Mouse (Mus musculus) cortical plate, adult 2 months (tissue): Measurements from ENCODE around the gene Bola1. TPM values are rescaled to one million over a fixed set of nuclear protein-coding genes. Genes with fewer than 3 reads are reported as not detected.
A peak's percentile ranks its signal among the peaks of the same experiment; 100 is the strongest.
"Not testable (repeated sequence)": the region's sequence is repeated elsewhere in the genome, so short reads cannot be mapped to it uniquely, and the experiment has no call there.

Source experiments
- H3K27ac ChIP-seq: fragments of 200-500 bp; 2 replicates; pipeline ENCODE4 v1.5.1; 2012; ENCODE audit warnings: low read length, control low read depth, inconsistent platforms; ENCODE audit not compliant: insufficient read depth
- H3K4me1 ChIP-seq: fragments of 200-500 bp; 2 replicates; pipeline ENCODE4 v1.6.1; 2011; ENCODE audit warnings: low read length; ENCODE audit not compliant: control insufficient read depth, insufficient read depth
- H3K4me3 ChIP-seq: fragments of 200-500 bp; 2 replicates; pipeline ENCODE4 v1.5.1; 2011; ENCODE audit warnings: mild to moderate bottlenecking, low read length, control low read depth; ENCODE audit not compliant: insufficient read depth
- CTCF ChIP-seq: fragments of 200-500 bp; IDR thresholded peaks from 2 replicates; pipeline ENCODE4 v1.5.1; 2011; ENCODE audit warnings: mild to moderate bottlenecking, control low read depth, low read length; ENCODE audit not compliant: insufficient read depth; ENCODE audit errors: extremely low read depth
- POLR2A ChIP-seq: fragments of 200-500 bp; IDR thresholded peaks from 2 replicates; pipeline ENCODE4 v1.6.1; 2011; ENCODE audit warnings: mild to moderate bottlenecking, low read length, control low read depth; ENCODE audit not compliant: insufficient read depth; ENCODE audit errors: extremely low read depth
- polyA plus RNA-seq: library from polyadenylated mRNA; depleted of rRNA; stranded (reverse); fragments of >200 nt; gene quantifications from 2 replicates; pipeline ENCODE4 v1.2.3, GENCODE M21; 2012

Bola1 gene
- polyA plus RNA-seq, 1 experiment = 29.9 TPM

DNA sequence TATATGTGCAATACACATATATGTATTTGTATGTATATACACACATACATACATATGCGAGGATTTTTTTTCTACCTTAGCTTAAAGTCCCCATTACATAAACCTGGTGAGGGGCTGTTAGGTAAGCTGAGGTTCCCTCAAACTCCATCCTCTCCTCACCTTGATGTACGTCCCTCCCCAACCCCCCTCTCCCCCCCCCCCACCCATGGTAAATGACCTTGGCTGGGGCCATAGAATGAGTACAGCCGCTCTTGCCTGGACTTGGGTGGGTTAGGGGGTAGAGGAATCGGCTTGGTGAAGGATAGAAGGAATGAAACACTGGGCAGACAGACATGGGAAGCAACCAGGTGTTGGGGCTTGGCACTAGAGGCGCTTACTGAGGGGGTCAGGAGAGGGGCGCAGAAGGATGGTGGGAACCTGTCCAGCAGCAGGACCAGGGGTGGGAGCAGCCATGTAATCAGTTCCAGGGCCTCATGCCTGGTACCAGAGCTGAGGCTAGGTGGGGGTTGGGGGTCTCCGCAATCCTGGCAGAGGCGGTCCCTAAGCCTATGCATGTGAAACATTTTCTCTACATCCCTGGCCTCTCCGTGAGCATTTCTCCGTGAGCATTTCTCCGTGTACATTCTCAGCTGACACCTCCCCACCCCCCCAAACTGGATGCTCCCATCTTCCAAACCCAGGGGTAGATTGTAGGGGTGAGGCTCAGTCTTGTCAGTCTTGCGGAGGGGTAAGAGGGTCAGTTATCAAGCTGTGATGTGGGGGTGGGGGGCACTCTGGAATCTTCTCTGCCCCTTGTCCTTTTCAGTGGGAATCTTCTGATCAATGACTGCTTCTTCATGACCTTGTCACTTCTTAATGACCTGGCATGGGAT is 37.8 kb downstream of the Bola1 start:
- H3K4me3 ChIP-seq = peak overlapping the region; percentile 97
- TF ChIP-seq CTCF = no peak
- no peak for TF ChIP-seq POLR2A
- peak overlapping the region; percentile 97 for H3K27ac ChIP-seq
- H3K4me1 ChIP-seq = peaks cover 15% of the 10 kb centered on the region

DNA sequence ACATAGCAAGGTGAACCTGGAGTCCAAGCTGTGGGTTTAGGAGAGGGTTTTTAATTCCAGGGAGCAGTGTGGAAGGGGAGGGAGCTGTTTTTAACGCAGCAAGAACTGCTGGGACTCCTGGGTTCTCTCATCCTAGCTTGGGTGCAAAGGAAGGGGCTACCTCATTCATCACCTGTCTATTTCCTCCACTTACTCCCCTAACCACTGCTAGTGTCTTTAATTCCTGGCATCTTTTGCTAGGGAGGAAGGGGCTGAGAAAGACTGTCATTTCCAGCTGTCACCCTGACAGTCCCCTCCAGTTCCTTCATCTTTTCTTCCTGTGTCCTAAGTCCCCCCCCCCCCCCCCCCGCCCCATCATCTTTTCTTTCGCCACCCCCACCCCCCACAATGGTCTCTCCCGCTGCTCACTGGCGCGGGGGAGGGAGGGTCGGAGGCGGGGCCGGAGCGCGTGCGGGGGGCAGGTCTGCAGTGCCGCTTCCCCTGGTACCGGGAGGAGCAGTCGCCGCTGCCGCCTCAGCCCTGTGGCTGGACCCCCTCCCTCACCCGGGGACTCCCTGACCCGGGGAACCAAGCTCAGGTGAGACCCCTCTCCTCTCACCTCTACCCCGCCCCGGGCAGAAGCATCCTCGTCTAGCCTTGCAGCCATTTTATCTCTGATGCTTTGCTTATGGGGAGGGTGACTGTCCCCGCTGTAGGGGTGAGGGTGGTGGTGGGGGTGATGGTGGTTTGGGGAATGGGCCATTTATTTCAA is 38.6 kb downstream of the Bola1 start, which contains the start of gene Sv2a:
Gene Sv2a (plus strand): TSS at position 425 of the 751 bp plus-strand sequence.
- Histone ChIP-seq H3K4me3 (peak within 1 kb of the TSS; percentile 97), H3K4me1 (peaks cover 15% of the 10 kb centered on the region), H3K27ac (peak within 1 kb of the TSS; percentile 97)
- TF ChIP-seq POLR2A (peak; percentile 79; the same call in 1 of the 2 replicates), CTCF (no peak)

DNA sequence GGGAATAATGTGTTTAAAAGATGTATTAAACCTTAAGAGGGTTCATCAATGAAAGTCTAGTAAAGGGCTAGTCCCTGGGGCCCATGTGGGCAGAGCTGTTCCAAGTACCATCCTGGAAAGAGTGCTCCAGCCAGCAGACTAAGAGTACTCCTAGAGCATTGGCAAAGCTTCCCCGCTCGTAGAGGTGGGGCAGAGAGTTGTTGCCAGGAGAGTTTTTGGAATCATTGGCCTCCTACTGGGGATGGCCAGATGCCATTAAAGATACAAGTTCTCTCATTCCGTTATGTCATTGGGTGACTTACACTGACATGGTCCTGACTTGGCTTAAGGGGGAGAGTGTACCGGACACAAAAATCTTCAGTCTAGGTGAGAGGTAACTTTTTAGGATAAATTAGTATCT is 40.0 kb downstream of the Bola1 start:
- Histone ChIP-seq H3K4me1 (peaks cover 12% of the 10 kb centered on the region), H3K27ac (no peak overlapping the region), H3K4me3 (no peak overlapping the region)
- no peak for TF ChIP-seq POLR2A
- no peak for TF ChIP-seq CTCF

DNA sequence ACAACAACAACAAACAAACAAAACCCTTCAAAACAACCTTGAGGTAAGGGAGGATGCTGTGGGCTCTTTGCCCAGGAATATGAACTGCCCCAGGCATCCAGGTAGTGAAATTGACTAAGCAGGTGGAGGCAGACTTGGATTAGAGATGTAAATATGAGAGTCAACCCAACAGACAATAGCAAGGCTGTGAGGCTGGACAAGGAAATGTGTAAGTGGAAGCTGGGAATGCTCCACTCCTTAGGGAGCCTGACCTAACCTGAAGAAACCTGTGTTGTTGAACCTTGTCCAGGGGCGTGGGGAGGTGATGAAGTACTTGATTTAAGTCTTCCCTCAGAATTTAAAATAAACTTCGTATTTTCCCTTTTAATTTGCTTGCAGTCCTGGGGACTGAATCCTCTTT is 40.6 kb downstream of the Bola1 start:
- no peak overlapping the region for H3K4me3 ChIP-seq
- no peak overlapping the region for H3K27ac ChIP-seq
- TF ChIP-seq POLR2A (no peak), CTCF (no peak)
- peaks cover 10% of the 10 kb centered on the region for H3K4me1 ChIP-seq

DNA sequence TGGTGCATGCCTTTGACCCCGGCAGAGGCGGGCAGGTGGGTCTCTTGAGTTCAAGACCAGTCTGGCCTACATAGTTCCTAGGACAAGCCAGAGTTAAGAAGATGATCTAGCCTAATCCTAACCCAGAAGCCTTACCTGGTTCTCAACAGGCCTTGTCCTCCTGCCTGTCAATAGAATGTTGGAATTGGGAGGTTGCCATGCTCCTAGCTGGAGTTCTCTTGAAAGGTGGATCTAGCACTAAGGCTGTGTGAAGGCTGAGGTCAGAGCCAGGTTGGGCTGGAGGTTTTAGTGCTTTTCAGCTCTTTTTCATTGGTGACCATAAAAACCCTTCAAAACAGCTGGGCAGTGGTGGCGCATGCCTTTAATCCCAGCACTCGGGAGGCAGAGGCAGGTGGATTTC is 41.1 kb downstream of the Bola1 start:
- Histone ChIP-seq H3K4me1 (peaks cover 8% of the 10 kb centered on the region; the same call in 1 of the 2 replicates), H3K27ac (no peak overlapping the region), H3K4me3 (no peak overlapping the region)
- no peak for TF ChIP-seq POLR2A
- TF ChIP-seq CTCF = no peak

DNA sequence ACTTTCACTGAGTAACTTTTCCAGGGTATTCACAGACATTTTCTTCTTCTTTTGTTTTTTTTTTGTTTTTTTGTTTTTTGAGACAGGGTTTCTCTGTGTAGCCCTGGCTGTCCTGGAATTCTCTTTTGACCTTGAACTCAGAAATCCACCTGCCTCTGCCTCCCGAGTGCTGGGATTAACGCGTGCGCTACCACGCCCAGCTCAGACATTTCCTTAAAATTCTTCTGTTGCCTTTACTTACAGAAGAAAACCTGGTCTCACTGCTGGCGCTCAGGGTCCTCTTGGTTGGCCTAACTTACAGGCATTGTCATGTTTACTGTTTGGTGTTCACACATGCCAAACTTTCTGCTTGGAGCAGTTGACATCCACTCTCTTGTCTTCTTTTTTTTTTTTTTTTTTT is 44.3 kb downstream of the Bola1 start:
- no peak for TF ChIP-seq POLR2A
- TF ChIP-seq CTCF = no peak
- H3K4me3 ChIP-seq = no peak overlapping the region
- H3K27ac ChIP-seq = no peak overlapping the region
- peaks cover 8% of the 10 kb centered on the region; the same call in 1 of the 2 replicates for H3K4me1 ChIP-seq

DNA sequence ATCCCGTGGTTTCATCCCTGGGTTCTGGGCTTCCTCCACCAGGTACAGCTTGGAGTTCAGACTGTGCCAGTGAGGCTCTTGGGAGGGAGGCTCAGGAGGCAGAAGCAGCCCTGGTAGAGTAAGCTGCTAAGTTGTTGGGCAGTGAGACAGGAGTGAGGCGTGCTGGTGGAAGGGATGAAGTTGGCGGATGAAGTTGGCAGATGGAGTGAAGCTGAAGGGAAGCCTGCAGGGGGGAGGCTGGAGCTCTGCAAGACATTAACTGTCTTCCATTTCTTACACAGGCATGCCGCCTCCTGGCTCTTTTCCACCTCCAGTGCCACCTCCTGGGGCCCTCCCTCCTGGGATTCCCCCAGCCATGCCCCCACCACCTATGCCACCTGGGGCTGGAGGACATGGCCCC is 45.5 kb downstream of the Bola1 start:
- not testable (repeated sequence) for H3K4me1 ChIP-seq, H3K27ac ChIP-seq, H3K4me3 ChIP-seq

DNA sequence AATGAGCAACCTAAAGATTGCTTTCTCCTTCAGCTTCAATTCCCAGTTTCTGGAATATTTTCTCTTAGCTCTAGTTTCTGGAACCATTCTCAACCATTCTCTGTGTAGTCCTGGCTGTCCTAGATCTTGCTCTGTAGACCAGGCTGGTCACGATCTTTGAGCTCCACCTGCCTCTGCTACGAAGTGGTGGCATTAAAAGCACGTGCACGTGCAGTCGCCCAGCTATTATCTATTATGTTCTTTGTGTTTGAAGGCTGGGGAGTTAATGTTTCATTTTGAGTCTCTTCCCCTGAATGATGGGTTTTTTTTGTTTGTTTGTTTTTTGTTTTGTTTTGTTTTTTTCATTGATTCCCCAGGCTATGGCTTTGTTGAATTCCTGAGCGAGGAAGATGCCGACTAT is 46.3 kb downstream of the Bola1 start:
- H3K27ac ChIP-seq = no peak overlapping the region

DNA sequence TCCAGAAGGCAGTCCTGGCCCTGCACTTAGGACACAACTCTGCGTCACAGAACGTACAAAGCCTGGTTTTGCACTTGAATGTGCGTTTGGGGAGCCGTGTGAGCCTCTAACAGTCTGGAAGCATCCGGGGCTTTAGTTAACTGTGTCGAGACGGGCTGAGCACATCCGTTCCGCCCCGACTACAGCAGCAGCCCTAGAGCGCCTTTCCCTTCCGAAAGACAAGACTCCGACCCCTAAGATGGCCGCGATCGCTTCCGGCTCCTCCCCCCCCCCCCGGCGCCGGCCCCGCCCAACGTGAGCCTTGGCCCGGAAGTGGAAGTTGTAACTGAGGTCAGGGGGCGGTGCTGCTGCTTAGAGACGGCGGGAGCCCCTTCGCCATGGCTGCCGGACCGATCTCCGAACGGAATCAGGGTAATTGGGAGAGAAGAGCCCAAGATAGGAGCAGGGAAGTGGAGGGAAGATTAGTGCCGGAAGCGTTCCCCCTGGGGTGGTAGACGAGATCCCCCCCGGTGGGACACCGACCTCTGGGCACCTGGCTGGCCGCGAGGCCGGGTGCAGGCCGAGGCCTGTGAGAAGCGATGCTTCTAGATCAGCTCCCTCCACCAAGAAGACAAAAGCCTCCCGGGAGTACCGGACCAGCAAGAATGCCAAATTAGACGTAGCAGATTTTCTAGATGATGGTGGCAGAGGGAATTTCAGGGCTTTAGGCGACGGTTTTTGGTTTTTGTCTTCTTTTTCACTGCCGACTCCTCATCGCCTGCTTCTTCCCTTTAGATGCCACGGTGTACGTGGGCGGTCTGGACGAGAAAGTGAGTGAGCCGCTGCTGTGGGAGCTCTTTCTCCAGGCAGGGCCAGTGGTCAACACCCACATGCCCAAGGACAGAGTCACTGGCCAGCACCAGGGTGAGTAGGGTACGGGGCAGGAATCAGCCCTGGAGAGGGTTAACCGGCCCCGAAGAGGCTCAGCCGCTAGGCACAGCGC is 47.0 kb downstream of the Bola1 start, which contains the start of gene Sf3b4:
Gene Sf3b4 (plus strand): TSS at position 136 of the 982 bp plus-strand sequence.
- Histone ChIP-seq H3K4me3 (peak within 1 kb of the TSS; percentile 55), H3K27ac (peak within 1 kb of the TSS; percentile 89), H3K4me1 (peaks cover 8% of the 10 kb centered on the region; the same call in 1 of the 2 replicates)
- TF ChIP-seq POLR2A (peak; percentile 88), CTCF (no peak)

More for the DNA sequence above, 46.3 kb downstream of the Bola1 start:
- no peak for TF ChIP-seq POLR2A
- TF ChIP-seq CTCF = no peak
- Histone ChIP-seq H3K4me3 (peak overlapping the region; percentile 55), H3K4me1 (peaks cover 6% of the 10 kb centered on the region; the same call in 1 of the 2 replicates)
